Mouse (Mus musculus): ENCODE data around the gene Gnpat.

DNA sequence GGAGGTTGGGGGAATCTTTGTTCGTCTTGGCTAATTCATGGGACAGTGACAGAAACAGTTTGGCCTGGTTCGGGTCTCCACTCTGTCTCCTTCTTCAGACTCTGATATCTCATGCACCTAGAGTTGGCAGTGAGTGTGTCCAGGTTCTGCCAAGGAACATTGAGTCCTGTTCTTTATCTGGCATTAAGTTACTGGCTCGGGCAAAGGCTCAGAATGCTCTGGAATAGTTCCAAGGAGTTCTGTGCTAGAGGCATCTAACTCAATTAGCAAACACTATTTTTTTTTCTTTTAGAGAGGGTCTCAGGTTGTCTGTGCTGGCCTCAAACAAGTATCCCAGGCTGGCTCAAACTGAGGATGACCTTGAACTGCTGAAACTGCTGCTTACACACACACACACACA is 45.5 kb upstream of the Gnpat start:
- TF ChIP-seq CTCF (conservative IDR thresholded peaks at IDR 0.05; ENCODE audit: low read length), result no peak
- TF ChIP-seq POU5F1 (IDR thresholded peaks at IDR 0.05; ENCODE audit: borderline replicate concordance, low read length), result no peak
- TF ChIP-seq NANOG (IDR thresholded peaks at IDR 0.05; ENCODE audit: borderline replicate concordance, low read length), result no peak
